Mouse (Mus musculus) liver, embryonic 14.5 days (tissue): ENCODE data around the gene Hs3st3b1. TPM values are rescaled to one million over a fixed set of nuclear protein-coding genes. Genes with fewer than 3 reads are reported as not detected.

Experiments used
- ATAC-seq: fragments of 200-750 bp; cut with Nextera tagmentation; 2 replicates; pipeline ENCODE4 v1.8.0; 2017; ENCODE audit warnings: moderate number of reproducible peaks, mild to moderate bottlenecking, moderate library complexity; ENCODE audit not compliant: insufficient read depth
- DNase-seq, 3 experiments: peaks; one replicate each; pipeline ENCODE4 v3.0.0-alpha.2; 2012 to 2013; ENCODE audit warnings: low read depth in 3 of 3, low spot score in 3 of 3
- H3K27ac ChIP-seq: fragments of 300-500 bp; sonication (generic); 2 replicates; pipeline ENCODE4 v1.5.1; 2014; ENCODE audit warnings: moderate library complexity, mild to moderate bottlenecking, control low read depth, inconsistent platforms
- H3K27me3 ChIP-seq: fragments of 300-500 bp; sonication (generic); 2 replicates; pipeline ENCODE4 v1.6.1; 2014; ENCODE audit warnings: mild to moderate bottlenecking, low read length, moderate library complexity; ENCODE audit not compliant: control insufficient read depth, insufficient read depth
- H3K36me3 ChIP-seq: fragments of 300-500 bp; sonication (generic); replicated peaks from 2 replicates; pipeline ENCODE4 v1.6.1; 2014; ENCODE audit warnings: low read depth; ENCODE audit not compliant: control insufficient read depth, insufficient read depth
- H3K4me1 ChIP-seq, 2 experiments: fragments of 200-500 bp in 1 of 2; fragments of 300-500 bp in 1 of 2; sonication (generic) in 1 of 2; replicated peaks; 2 replicates each; pipeline ENCODE4 v1.6.1; 2012 to 2014; ENCODE audit warnings: antibody characterized with exemption in 1 of 2, inconsistent platforms in 1 of 2, low read length in 1 of 2; ENCODE audit not compliant: control insufficient read depth in 2 of 2, insufficient read depth in 2 of 2
- H3K4me2 ChIP-seq: fragments of 300-500 bp; sonication (generic); 2 replicates; pipeline ENCODE4 v1.6.1; 2014; ENCODE audit warnings: low read depth, mild to moderate bottlenecking, control low read depth, moderate library complexity
- H3K4me3 ChIP-seq, 2 experiments: fragments of 200-500 bp in 1 of 2; fragments of 300-500 bp in 1 of 2; sonication (generic) in 1 of 2; 2 replicates each; pipeline ENCODE4 v1.5.1; 2012 to 2014; ENCODE audit warnings: low read depth in 2 of 2, low read length in 2 of 2, mild to moderate bottlenecking in 2 of 2, control low read depth in 1 of 2, inconsistent platforms in 1 of 2, moderate library complexity in 1 of 2; ENCODE audit not compliant: insufficient read depth in 1 of 2
- H3K9ac ChIP-seq: fragments of 300-500 bp; sonication (generic); replicated peaks from 2 replicates; pipeline ENCODE4 v1.6.1; 2014; ENCODE audit warnings: mild to moderate bottlenecking, control low read depth, moderate library complexity
- H3K9me3 ChIP-seq: fragments of 300-500 bp; sonication (generic); 2 replicates; pipeline ENCODE4 v1.6.1; 2016; ENCODE audit warnings: low read length, mixed read lengths; ENCODE audit not compliant: control insufficient read depth
- CTCF ChIP-seq: IDR thresholded peaks from 2 replicates; pipeline ENCODE4 v1.5.1; 2016; ENCODE audit warnings: antibody characterized with exemption, low read depth, control low read depth
- EP300 ChIP-seq: IDR thresholded peaks from 2 replicates; pipeline ENCODE4 v1.6.1; 2016; ENCODE audit warnings: antibody characterized with exemption, low read depth
- WGBS: fragments of 180-500 bp; shearing (Covaris S2); extraction: QIAGEN DNeasy Blood & Tissue Kit; methylation state at CpG from one replicate; pipeline ENCODE4 v1.1.7; 2014; ENCODE audit not compliant: insufficient replicate concordance; 5-methylcytosine and 5-hydroxymethylcytosine counted together
- polyA plus RNA-seq, 2 experiments: library from polyadenylated mRNA; depleted of rRNA in 1 of 2; stranded (reverse) in 1 of 2; unstranded in 1 of 2; fragments of >200 nt; fragmentation: Nextera tagmentation in 1 of 2; extraction: Ambion mirVana in 1 of 2; gene quantifications; 2 replicates each; pipeline versions ENCODE4 v1.2.1 to v1.2.3; 2012 to 2014

Hs3st3b1 gene
- polyA plus RNA-seq, 2 experiments, result 8.0 to 10.4 TPM

- H3K27me3 ChIP-seq, result no peaks in the 10 kb centered on the region
- no peak for TF ChIP-seq CTCF
- TF ChIP-seq EP300, result no peak
- H3K4me1 ChIP-seq, result peaks cover 0 to 22% of the 10 kb centered on the region in 2 experiments; a peak in 3 of 4 replicates
- WGBS, result 69% methylated on average over 4 of the region's 4 CpGs
- H3K4me2 ChIP-seq, result no peak overlapping the region
- no peak overlapping the region for H3K9ac ChIP-seq
- no peak overlapping the region for H3K27ac ChIP-seq
- no peaks in the 10 kb centered on the region for H3K9me3 ChIP-seq
- H3K36me3 ChIP-seq, result no peaks in the 10 kb centered on the region
- peak; percentile 48; the same call in 1 of the 2 replicates for ATAC-seq
- DNase-seq, result no peak
- H3K4me3 ChIP-seq, result no peak overlapping the region
Measured at GRCm38 (mm10) chr11:63878616-63879015, 43.5 kb downstream of the Hs3st3b1 start.

GRCm38 (mm10) chr11:63862746-63863145 lies 59.3 kb downstream of the Hs3st3b1 start:
- Histone ChIP-seq H3K36me3 (no peaks in the 10 kb centered on the region), H3K27ac (no peak overlapping the region), H3K4me2 (no peak overlapping the region), H3K9me3 (no peaks in the 10 kb centered on the region), H3K4me3 (no peak overlapping the region), H3K9ac (no peak overlapping the region), H3K27me3 (no peaks in the 10 kb centered on the region), H3K4me1 (peaks cover 0 to 8% of the 10 kb centered on the region in 2 experiments; a peak in 2 of 4 replicates)
- no peak for ATAC-seq
- TF ChIP-seq CTCF (no peak), EP300 (no peak)
- DNase-seq, result no peak
- 17% methylated on average over 1 of the region's 1 CpGs for WGBS

- peak; percentile 79 for ATAC-seq
- H3K27ac ChIP-seq, result no peak overlapping the region
- 24% methylated on average over 1 of the region's 1 CpGs for WGBS
Measured at GRCm38 (mm10) chr11:63861982-63862381, 60.1 kb downstream of the Hs3st3b1 start.

GRCm38 (mm10) chr11:63851041-63851730 lies 70.9 kb downstream of the Hs3st3b1 start:
- Histone ChIP-seq H3K4me2 (no peak overlapping the region), H3K9me3 (no peaks in the 10 kb centered on the region), H3K4me3 (no peak overlapping the region), H3K27me3 (no peaks in the 10 kb centered on the region), H3K9ac (no peak overlapping the region), H3K36me3 (no peaks in the 10 kb centered on the region), H3K4me1 (peaks cover 0 to 6% of the 10 kb centered on the region in 2 experiments; a peak in 1 of 4 replicates), H3K27ac (no peak overlapping the region)
- 60% methylated on average over 6 of the region's 6 CpGs for WGBS
- DNase-seq (no peak), ATAC-seq (no peak)
- TF ChIP-seq CTCF, result no peak
- no peak for TF ChIP-seq EP300

More at GRCm38 (mm10) chr11:63861982-63862381, 60.1 kb downstream of the Hs3st3b1 start:
- Histone ChIP-seq H3K4me2 (no peak overlapping the region), H3K4me1 (peaks cover 0 to 8% of the 10 kb centered on the region in 2 experiments; a peak in 2 of 4 replicates), H3K9me3 (no peaks in the 10 kb centered on the region), H3K4me3 (no peak overlapping the region), H3K27me3 (no peaks in the 10 kb centered on the region), H3K36me3 (no peaks in the 10 kb centered on the region), H3K9ac (no peak overlapping the region)
- TF ChIP-seq CTCF (no peak), EP300 (no peak)
- DNase-seq, result peak in 1 of 3 experiments; percentile 33

GRCm38 (mm10) chr11:63850261-63850660 lies 71.8 kb downstream of the Hs3st3b1 start:
- Histone ChIP-seq H3K4me2 (no peak overlapping the region), H3K36me3 (no peaks in the 10 kb centered on the region), H3K4me3 (no peak overlapping the region), H3K9ac (no peak overlapping the region), H3K27ac (no peak overlapping the region), H3K27me3 (no peaks in the 10 kb centered on the region), H3K9me3 (no peaks in the 10 kb centered on the region), H3K4me1 (peaks cover 0 to 6% of the 10 kb centered on the region in 2 experiments; a peak in 1 of 4 replicates)
- WGBS, result 70% methylated on average over 4 of the region's 4 CpGs
- TF ChIP-seq EP300 (no peak), CTCF (no peak)
- no peak for ATAC-seq
- DNase-seq, result no peak
